Mouse (Mus musculus): ENCODE measurements around the gene Cyp4f13.

GRCm38 (mm10) chr17:32895421-32895820 lies 51.8 kb downstream of the Cyp4f13 start:
- TF ChIP-seq MAFK (IDR thresholded peaks at IDR 0.05; ENCODE audit: insufficient read depth, low read depth, low read length) (no peak), HCFC1 (IDR thresholded peaks at IDR 0.05; ENCODE audit: borderline replicate concordance, insufficient read depth, low read length) (no peak)

Measured in ES-E14 (cell line).